Mouse (Mus musculus) adrenal gland, adult (tissue): ENCODE data around the gene Cga.
"Not testable (repeated sequence)": the region's sequence is repeated elsewhere in the genome, so short reads cannot be mapped to it uniquely, and the experiment has no call there.

Experiments used
- DNase-seq, 2 experiments: peaks; one replicate each; pipeline ENCODE4 v3.0.0; 2022 to 2023; ENCODE audit warnings: low spot score in 1 of 2; ENCODE audit not compliant: inconsistent age in 2 of 2

Cga gene

DNA sequence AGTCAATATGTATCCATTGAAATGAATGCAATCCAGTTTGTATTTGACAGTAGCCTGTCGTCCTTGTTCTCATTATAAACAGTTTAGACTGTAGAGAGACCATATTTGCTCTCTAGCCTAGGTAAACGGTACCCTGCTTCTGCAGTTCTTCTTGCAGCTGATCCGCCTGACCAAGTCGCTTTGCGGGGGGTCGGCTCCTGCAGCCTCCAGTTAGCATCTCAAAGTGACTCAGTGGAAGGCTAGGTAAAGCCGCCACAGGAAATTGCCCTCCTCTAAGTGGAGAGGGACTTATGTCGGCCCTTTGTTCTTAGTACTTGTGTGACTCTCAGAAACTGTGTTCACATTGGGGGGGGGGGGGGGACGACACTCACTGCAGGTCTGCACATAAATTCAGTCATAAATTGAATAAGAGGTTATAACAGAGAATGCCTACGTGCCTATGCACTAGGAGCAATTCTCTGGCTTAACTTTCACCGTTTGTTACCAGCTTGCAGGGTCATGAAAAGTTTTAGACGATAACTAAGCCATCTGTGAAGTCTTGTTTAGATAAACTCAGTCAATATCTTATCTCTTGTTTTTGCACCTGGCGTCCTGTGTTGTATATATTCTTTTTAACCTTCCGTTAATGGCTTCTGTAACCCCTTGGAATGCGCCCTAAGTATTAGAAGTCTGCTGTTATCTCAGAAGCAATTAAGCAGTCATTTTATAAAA is 4.3 kb upstream of the Cga start:
- DNase-seq = no peak

DNA sequence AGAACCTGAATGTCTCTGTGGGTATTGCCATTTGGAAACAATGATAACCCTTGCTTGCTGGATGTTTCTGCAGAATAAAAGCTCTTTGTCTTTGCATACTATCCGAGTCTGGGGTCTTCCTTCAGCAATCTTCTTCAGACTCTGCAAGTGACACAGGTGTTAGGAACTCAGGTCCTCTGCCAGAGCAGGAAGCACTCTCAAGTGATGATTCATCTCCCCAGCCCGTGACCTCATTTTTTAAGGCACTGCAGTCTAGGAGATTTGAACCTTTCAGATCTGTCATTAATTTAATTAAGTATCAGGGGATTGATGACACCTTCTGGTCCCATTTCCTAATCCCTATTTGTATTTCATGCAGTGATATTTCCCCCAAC is 3.8 kb upstream of the Cga start:
- peak in 1 of 2 experiments; percentile 59 for DNase-seq

DNA sequence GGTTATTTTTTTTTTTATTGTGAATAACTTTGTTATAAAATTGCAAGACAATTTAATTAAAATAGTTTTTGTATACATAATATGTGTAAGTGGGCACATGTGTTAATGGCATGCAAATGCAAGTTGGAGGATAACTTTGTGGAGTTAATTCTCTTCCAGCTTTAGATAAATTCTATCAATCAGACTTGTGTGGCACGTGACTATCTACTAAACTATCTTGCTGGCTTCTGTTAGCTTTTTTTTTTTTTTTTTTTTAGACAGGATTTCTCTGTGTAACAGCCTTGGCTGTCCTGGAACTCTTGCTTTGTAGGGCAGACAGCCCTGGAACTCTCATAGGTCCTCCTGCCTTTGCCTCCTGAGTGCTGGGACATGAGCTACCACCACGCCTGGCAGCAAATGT is 4.9 kb downstream of the Cga start:
- no peak for DNase-seq

DNA sequence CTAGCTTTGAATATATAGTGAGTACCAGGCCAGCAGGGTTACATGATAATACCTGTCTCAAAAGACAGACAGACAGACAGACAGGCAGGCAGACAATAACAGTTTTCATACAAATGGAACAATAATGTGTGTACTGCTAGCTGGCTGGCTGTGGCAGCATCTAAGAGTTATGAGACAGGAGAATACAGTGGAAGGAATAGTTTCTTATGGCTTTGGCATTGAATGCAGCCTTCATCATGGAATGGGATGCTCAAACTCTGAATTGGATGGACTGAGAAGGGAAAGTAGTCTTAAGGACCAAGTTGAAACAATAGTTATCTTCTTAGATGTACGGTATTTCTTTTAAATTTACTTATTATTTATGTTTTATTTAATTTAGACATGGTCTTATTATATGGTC is 5.7 kb downstream of the Cga start:
- DNase-seq = no peak

DNA sequence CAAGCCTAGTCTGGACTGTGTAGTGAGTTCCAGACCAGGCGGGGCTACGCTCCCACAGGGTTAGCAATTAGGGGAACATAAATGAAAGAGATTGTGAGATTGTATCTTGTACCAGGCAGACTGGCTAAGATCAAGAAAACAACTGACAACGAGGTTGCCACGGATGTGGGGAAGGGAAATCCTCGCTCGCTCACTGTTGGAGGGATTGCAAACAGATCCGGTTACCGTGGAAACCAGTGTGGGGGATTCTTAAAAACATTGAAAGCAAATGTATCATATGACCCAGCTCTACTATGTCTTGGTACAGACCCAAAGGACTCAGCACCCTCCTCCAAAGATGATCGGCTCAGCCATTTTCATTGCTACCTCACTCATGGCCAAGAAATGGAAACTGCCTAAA is 6.6 kb downstream of the Cga start:
- DNase-seq = peak in 1 of 2 experiments; percentile 19

DNA sequence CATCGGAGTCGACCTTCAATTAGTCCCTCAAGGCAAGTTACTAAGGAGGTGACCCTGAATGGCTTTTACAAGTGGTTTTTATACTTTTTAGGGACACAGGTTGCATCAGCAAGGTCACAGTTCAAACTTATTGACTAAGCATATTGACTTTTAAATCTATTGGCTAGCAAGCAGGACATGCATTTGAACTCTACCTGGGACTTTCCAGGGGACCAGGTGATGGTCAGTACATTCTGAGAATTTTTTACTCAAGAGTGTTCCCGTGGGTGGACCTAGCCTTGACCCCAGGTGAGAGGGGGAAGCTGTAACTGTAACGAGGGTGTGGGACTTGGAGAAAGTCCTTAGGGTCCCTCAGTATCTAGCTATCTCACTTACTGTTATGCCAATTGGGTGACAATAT is 7.6 kb downstream of the Cga start:
- DNase-seq = peak in 1 of 2 experiments; percentile 13

DNA sequence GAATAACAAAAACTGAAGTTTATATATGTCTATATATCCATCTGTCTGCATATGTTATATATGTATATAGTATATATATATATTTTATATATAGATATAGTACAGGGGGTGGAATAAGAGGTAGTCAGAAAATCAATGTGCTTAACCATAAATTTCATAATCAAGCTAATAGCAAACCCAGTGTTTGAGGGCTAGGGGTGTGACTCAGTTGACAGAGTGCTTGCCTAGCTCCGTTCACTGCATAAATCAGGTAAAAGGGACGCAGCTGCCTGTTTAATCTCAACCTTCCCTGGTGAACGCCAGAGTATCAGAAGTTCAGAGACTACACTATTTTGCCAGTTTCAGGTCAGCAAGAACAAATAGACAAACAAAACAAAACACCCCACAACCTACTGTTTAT is 8.0 kb downstream of the Cga start:
- DNase-seq = not testable (repeated sequence)

DNA sequence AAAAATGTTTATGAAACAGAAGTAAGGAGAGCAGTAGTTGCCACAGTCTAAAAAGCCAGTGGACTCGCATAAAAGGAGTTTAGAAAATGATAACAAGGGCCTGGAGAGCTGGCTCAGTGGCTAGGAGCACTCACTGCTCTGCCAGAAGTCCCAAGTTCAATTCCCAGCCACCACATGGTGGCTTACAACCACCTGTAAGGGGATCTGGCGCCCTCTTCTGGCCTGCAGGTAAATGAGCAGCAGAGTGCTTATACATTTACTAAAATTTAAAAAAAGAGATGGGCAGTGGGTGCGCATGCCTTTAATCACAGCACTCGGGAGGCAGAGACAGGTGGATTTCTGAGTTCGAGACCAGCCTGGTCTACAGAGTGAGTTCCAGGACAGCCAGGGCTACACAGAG is 11.8 kb downstream of the Cga start:
- peak in 1 of 2 experiments; percentile 31 for DNase-seq

DNA sequence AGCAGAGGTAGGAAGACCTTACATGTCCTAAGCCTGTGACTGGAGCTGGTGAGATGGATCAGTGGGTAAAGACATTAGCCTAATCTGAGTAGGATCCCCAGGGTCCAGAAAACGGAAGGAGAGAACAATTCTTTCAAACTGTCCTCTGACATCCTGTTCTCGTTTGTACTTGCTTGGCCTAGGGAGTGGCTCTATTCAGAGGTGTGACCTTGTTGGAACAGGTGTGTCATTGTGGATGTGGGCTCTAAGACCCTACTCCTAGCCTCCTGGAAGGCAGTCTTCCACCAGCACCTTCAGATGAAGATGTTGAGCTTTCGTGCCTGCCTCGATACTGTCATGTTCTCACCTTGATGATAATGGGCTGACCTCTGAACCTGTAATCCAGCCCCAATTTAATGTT is 12.6 kb downstream of the Cga start:
- DNase-seq = no peak

DNA sequence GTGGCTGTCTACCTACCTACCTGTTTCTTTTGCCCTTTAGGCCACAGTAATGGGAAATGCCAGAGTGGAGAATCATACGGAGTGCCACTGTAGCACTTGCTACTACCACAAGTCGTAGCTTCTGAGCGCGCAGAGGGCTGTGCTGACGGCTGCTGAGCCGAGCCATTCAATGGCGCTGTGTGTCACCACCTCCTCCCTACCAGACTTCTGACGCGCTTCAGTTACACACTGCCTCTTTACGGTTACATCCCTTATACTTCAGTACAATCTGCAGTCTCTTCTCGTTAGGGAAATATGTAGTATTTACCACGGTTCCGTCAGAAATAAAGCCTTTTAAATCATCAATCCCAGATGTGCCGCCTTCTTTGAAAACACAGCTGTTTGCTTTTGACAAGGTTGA is 13.4 kb downstream of the Cga start:
- DNase-seq = peak in 1 of 2 experiments; percentile 18

DNA sequence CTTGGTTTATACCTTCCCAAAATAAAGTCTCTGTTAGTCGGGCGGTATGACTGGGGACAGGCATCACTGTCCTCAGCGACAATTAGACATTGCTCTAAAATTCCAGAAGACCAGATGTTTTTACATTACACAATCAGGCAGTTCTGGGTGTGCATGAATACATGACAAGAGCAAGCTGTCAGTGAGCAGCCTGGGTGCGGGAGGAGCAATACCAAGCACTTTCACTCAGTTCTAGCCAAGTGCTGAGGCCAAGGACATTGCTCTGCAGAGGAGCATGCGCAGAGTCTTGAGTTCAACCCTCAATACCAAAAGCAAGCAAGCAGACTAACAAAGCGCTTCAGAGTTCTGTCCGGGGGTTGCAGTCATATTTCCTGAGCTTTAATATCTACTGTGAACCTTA is 14.5 kb downstream of the Cga start:
- DNase-seq = peak; percentile 13 to 58

DNA sequence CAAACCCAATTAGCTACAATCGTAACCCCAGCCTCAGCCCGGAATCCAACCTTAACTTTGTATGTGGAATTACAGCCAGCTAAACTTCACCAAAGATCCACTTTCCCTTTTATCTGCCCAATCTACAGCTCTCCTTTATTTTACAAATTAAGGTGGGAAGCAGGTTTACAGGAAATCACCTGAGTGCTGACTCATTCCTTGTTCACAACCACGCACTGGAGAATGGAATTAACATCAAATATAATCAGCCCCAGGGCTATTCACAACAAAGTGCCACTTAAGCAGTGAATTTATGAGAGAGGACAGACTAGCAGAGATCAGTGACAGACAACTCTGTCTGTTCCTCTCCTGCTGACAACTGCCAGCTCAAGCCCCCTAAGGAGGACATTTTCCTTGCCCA is 17.8 kb downstream of the Cga start:
- no peak for DNase-seq

DNA sequence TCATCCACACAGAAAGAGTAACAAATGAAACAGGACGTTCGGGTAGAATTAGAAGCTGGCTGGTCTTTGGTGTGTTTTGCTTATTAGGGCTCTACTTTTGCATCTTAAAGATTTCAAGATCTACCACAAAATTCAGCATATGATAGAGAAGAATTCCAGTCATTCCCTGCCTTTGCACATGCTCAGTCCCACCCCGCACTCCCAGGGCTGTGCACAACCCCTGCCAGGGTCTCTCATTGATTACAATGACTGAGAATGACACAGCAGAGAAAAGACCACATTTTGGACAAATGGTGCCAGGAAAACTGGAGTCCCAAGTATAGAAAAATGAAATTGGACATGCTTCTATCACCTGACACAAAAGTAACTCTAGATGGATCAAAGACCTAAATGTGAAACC is 18.6 kb downstream of the Cga start:
- no peak for DNase-seq

DNA sequence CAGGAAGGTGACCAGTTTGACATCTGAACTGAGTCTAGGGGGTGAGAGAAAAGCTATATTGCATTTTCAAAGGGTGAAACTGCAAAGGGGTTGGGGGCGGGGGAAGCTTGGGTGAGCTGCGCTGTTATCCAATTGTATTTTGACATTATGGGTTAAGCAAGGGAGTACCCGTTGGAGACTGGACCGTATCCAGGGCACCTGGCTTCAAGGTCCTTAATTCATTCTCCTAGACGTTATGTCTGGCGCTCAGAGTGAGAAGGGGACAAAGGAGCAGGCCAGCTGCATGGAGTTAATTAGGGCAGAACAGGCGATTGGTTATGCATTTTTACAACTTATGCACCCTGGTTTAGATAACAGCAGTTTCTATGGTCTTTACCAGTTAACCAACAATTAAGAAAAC is 23.8 kb downstream of the Cga start:
- no peak for DNase-seq

DNA sequence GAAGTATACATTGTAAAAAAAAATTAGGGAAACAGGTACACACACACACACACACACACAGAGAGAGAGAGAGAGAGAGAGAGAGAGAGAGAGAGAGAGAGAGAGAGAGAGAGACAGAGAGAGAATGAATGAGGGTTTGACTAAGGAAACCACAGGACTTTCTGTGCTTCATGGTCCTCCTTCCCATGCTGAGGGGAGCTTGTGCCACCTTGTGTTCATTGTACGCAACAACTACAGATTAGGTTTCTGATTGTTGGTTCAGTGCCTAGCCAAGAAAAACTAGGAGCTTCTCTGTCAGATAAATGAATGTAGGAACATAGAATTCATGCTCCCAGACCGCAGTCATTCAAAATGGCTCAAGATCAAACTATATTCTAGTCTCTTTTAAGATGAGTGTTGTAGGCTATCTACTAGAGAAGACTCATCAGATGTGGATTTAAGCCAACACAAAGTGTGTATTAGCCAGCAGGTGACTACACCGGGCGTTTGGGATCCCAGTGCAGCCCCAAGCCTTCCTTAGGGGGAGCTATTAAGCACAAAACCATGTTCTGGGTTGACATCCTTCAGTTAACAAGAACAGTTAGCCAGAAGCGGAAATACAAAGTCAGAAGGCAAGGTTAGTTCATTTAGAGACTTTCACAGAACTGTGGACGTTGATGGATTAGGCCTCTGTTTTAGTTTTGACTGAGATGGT is 28.7 kb downstream of the Cga start:
- DNase-seq = peak; percentile 41 to 82

DNA sequence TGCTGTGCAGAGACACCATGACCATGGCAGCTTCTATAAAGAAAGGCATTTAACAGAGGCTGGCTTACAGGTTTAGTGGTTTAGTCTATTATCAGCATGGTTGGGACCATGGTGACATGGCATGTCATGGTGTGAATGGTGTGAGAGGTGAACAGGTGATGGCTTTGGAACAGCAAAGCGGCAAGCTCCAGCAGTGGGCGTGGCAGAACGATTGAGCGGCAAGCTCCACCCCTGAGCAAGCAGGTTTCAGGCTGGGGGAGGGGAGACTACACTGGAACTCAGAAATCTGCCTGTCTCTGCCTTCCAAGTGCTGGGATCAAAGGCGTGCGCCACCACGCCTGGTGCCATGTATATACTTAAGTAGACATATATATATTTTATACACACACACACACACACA is 34.8 kb downstream of the Cga start:
- DNase-seq = not testable (repeated sequence)

DNA sequence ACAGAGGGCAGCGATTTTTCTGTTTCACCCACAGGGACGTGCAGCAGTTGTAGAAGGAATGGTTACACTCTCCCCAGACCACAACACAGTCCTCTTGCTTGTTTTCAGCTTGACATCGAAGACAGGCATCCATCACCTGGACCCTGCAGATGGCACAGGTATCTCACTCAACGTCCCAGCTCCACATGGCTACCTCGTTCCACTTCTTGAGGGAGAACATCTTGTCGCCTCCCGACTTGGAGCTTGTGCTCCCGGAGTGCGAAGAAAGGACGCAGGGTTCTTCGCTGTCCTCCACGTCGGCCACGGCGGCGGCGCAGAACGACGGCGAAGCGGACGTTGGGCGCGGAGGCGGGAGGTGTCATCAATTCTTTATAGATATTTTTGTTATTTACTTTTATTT is 47.5 kb downstream of the Cga start:
- DNase-seq = no peak

DNA sequence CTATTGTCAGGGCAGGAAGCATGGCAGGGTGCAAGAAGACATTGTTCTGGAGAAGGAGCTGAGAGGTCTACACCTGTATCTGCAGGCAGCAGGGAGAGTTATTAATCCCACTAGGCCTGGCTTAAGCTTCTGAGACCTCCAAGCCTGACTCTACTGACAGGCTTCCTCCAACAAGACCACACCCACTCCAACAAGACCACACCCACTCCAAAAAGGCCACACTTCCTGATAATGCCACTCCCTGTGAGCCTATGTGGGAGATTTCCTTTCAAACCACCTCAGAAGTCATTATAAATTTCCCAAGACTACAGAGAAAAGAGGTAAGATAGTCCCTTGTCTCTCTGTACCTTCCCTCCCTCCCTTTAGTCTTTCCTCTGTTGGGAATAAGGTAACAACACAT is 53.6 kb downstream of the Cga start:
- DNase-seq = no peak

DNA sequence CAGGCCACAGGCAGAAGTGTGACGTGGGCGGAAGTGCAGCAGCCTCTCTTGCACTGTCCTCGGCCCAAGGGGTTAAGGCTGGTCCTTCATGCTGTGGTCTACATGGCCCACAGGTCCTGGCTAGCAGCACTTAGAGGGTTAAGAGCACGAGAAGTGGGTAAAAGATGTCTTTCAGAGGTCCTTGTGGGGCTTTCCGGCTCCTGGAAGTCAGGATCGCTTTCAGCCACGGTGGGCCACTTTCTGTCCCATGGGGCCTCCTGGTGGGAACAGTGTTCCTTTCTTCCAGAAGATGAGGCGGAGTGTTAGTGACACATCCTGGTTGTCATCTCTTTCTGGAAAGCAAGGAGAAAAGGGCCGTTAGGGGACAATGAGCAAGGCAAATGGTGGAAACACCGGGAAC is 60.1 kb downstream of the Cga start:
- DNase-seq = no peak
